Mouse (Mus musculus) forebrain, postnatal 0 days (tissue): ENCODE results near the gene Kcnmb1. TPM values are rescaled to one million over a fixed set of nuclear protein-coding genes. Genes with fewer than 3 reads are reported as not detected.

ENCODE experiments used
- ATAC-seq: fragments of 200-750 bp; cut with Nextera tagmentation; 2 replicates; pipeline ENCODE4 v1.8.0; 2017; ENCODE audit warnings: mild to moderate bottlenecking, moderate library complexity
- DNase-seq: peaks from one replicate; pipeline ENCODE4 v3.0.0-alpha.2; 2015
- H3K27ac ChIP-seq: fragments of 300-500 bp; sonication (generic); 2 replicates; pipeline ENCODE4 v1.5.1; 2014; ENCODE audit warnings: low read depth, mild to moderate bottlenecking, antibody characterized with exemption, low read length, moderate library complexity, mixed read lengths
- H3K27me3 ChIP-seq: fragments of 300-500 bp; sonication (generic); 2 replicates; pipeline ENCODE4 v1.6.1; 2014; ENCODE audit warnings: mild to moderate bottlenecking, low read length, mixed read lengths; ENCODE audit not compliant: insufficient read depth
- H3K36me3 ChIP-seq: fragments of 300-500 bp; sonication (generic); 2 replicates; pipeline ENCODE4 v1.6.1; 2014; ENCODE audit warnings: mild to moderate bottlenecking, moderate library complexity; ENCODE audit not compliant: insufficient read depth
- H3K4me1 ChIP-seq: fragments of 300-500 bp; sonication (generic); 2 replicates; pipeline ENCODE4 v1.6.1; 2014; ENCODE audit warnings: antibody characterized with exemption; ENCODE audit not compliant: insufficient read depth
- H3K4me2 ChIP-seq: fragments of 300-500 bp; sonication (generic); 2 replicates; pipeline ENCODE4 v1.6.1; 2014; ENCODE audit warnings: low read depth, mild to moderate bottlenecking, moderate library complexity
- H3K4me3 ChIP-seq: fragments of 300-500 bp; sonication (generic); 2 replicates; pipeline ENCODE4 v1.5.1; 2014; ENCODE audit warnings: low read depth, low read length, mixed read lengths
- H3K9ac ChIP-seq: fragments of 300-500 bp; sonication (generic); 2 replicates; pipeline ENCODE4 v1.6.1; 2014; ENCODE audit warnings: mild to moderate bottlenecking
- H3K9me3 ChIP-seq: fragments of 300-500 bp; sonication (generic); 2 replicates; pipeline ENCODE4 v1.6.1; 2016; ENCODE audit warnings: low read length
- CTCF ChIP-seq: sonication (generic); IDR thresholded peaks from 2 replicates; pipeline ENCODE4 v1.5.1; 2016; ENCODE audit warnings: antibody characterized with exemption, control low read depth, low read depth
- WGBS: fragments of 180-500 bp; shearing (Covaris S2); extraction: QIAGEN DNeasy Blood & Tissue Kit; methylation state at CpG from one replicate; pipeline ENCODE4 v1.1.7; 2014; 5-methylcytosine and 5-hydroxymethylcytosine counted together
- polyA plus RNA-seq: library from polyadenylated mRNA; unstranded; fragments of >200 nt; fragmentation: Nextera tagmentation; extraction: Ambion mirVana; gene quantifications from 2 replicates; pipeline ENCODE4 v1.2.1, GENCODE M21; 2015
- total RNA-seq: library from RNA; depleted of rRNA; stranded (reverse); fragments of >200 nt; gene quantifications from 2 replicates; pipeline ENCODE4 v1.2.3, GENCODE M21; 2014

Gene Kcnmb1
- total and polyA plus RNA-seq, 2 experiments from 2014 or later = 0.10 TPM

DNA sequence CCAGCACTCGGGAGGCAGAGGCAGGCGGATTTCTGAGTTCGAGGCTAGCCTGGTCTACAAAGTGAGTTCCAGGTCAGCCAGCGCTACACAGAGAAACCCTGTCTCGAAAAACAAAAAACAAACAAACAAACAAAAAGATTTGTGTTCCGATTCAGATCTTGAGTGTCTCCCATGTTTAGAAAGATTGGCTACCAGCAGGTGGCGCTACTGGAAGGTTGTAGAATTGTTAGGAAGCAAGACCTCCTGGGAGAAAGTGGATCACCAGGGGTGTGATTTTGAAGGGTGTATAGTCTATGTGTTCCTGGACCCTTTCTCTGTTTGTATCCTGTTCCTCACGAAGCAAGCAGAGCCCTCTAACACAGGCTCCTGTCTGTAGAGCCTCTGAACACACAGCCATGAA is 4.1 kb upstream of the Kcnmb1 start:
- peak; percentile 46 for TF ChIP-seq CTCF
- H3K4me1 ChIP-seq = no peaks in the 10 kb centered on the region
- H3K4me2 ChIP-seq = no peak overlapping the region
- H3K4me3 ChIP-seq = no peak overlapping the region
- H3K9ac ChIP-seq = no peak overlapping the region
- peak; percentile 31 for DNase-seq
- H3K9me3 ChIP-seq = no peaks in the 10 kb centered on the region
- no peak for ATAC-seq
- H3K36me3 ChIP-seq = no peaks in the 10 kb centered on the region
- no peak overlapping the region for H3K27ac ChIP-seq
- WGBS = 84% methylated on average over 8 of the region's 8 CpGs
- no peaks in the 10 kb centered on the region for H3K27me3 ChIP-seq

- no peaks in the 10 kb centered on the region for H3K36me3 ChIP-seq
- 58% methylated on average over 7 of the region's 7 CpGs for WGBS
- H3K9ac ChIP-seq = no peak overlapping the region
- H3K9me3 ChIP-seq = no peaks in the 10 kb centered on the region
- H3K27me3 ChIP-seq = no peaks in the 10 kb centered on the region
- TF ChIP-seq CTCF = no peak
- H3K27ac ChIP-seq = no peak overlapping the region
- ATAC-seq (no peak), DNase-seq (no peak)
- H3K4me2 ChIP-seq = no peak overlapping the region
- H3K4me1 ChIP-seq = no peaks in the 10 kb centered on the region
- no peak overlapping the region for H3K4me3 ChIP-seq
Measured at GRCm38 (mm10) chr11:33962178-33962577, 635 bp upstream of the Kcnmb1 start.

- no peaks in the 10 kb centered on the region for H3K27me3 ChIP-seq
Measured at GRCm38 (mm10) chr11:33965380-33965779, 2.6 kb downstream of the Kcnmb1 start.

GRCm38 (mm10) chr11:33967708-33968107 is 4.9 kb downstream of the Kcnmb1 start:
- DNase-seq (no peak), ATAC-seq (no peak)
- no peak for TF ChIP-seq CTCF
- H3K4me2 ChIP-seq = no peak overlapping the region
- H3K27me3 ChIP-seq = no peaks in the 10 kb centered on the region
- H3K4me1 ChIP-seq = no peaks in the 10 kb centered on the region
- H3K27ac ChIP-seq = no peak overlapping the region
- WGBS = 86% methylated on average over 4 of the region's 4 CpGs
- no peaks in the 10 kb centered on the region for H3K9me3 ChIP-seq
- no peak overlapping the region for H3K9ac ChIP-seq
- H3K4me3 ChIP-seq = no peak overlapping the region
- no peaks in the 10 kb centered on the region for H3K36me3 ChIP-seq

More at GRCm38 (mm10) chr11:33965380-33965779, 2.6 kb downstream of the Kcnmb1 start:
- no peak for DNase-seq
- H3K4me2 ChIP-seq = no peak overlapping the region
- ATAC-seq = no peak
- H3K9ac ChIP-seq = no peak overlapping the region
- WGBS = 74% methylated on average over 2 of the region's 2 CpGs
- TF ChIP-seq CTCF = no peak
- no peaks in the 10 kb centered on the region for H3K9me3 ChIP-seq
- H3K36me3 ChIP-seq = no peaks in the 10 kb centered on the region
- no peak overlapping the region for H3K4me3 ChIP-seq
- no peak overlapping the region for H3K27ac ChIP-seq
- H3K4me1 ChIP-seq = no peaks in the 10 kb centered on the region

- ATAC-seq (no peak), DNase-seq (no peak)
- H3K4me2 ChIP-seq = no peak overlapping the region
- no peak for TF ChIP-seq CTCF
- 73% methylated on average over 3 of the region's 3 CpGs for WGBS
- no peak overlapping the region for H3K9ac ChIP-seq
- H3K27ac ChIP-seq = no peak overlapping the region
- no peaks in the 10 kb centered on the region for H3K27me3 ChIP-seq
- H3K4me3 ChIP-seq = no peak overlapping the region
- no peaks in the 10 kb centered on the region for H3K36me3 ChIP-seq
- no peaks in the 10 kb centered on the region for H3K9me3 ChIP-seq
- H3K4me1 ChIP-seq = no peaks in the 10 kb centered on the region
Measured at GRCm38 (mm10) chr11:33969199-33969598, 6.4 kb downstream of the Kcnmb1 start.

- Histone ChIP-seq H3K4me3 (no peak overlapping the region), H3K36me3 (no peaks in the 10 kb centered on the region), H3K9ac (no peak overlapping the region), H3K4me1 (no peaks in the 10 kb centered on the region), H3K27ac (no peak overlapping the region), H3K9me3 (no peaks in the 10 kb centered on the region), H3K27me3 (no peaks in the 10 kb centered on the region), H3K4me2 (no peak overlapping the region)
- ATAC-seq (no peak), DNase-seq (no peak)
- 83% methylated on average over 7 of the region's 7 CpGs for WGBS
- TF ChIP-seq CTCF = no peak
Measured at GRCm38 (mm10) chr11:33972114-33972513, 9.3 kb downstream of the Kcnmb1 start.

GRCm38 (mm10) chr11:33974341-33975040 is 11.7 kb downstream of the Kcnmb1 start:
- Histone ChIP-seq H3K9ac (no peak overlapping the region), H3K9me3 (no peaks in the 10 kb centered on the region), H3K4me2 (no peak overlapping the region), H3K4me1 (no peaks in the 10 kb centered on the region), H3K36me3 (no peaks in the 10 kb centered on the region), H3K27ac (no peak overlapping the region), H3K4me3 (no peak overlapping the region), H3K27me3 (no peaks in the 10 kb centered on the region)
- no peak for TF ChIP-seq CTCF
- DNase-seq (no peak), ATAC-seq (no peak)
- 70% methylated on average over 14 of the region's 14 CpGs for WGBS
